Comparison of ENCODE assay signal across 9 mouse cellular contexts in genomic region chr11:106679874-106680273, GRCm38 (mm10).
DNase-seq lines count a peak whose midpoint lies in the region; ATAC-seq and TF ChIP-seq lines count a peak whose summit lies in the region.
"Had no signal": no experiment of that assay in that cellular context is flagged by ENCODE, and none has a peak within 500 bp of the region (broad histone marks: within the 10 kb centered on the region; RNA-seq: fewer than 3 reads in every experiment).

No protein-coding gene starts in this region.

- H3K4me2 ChIP-seq in hindbrain, postnatal 0 days (ENCODE audit: low read depth, low read length) = no peak overlapping the region
- H3K4me2 ChIP-seq in embryonic facial prominence, embryonic 15.5 days (replicated peaks) = no peak overlapping the region
- H3K4me2 ChIP-seq: limb, embryonic 13.5 days had no signal

- peaks cover 14% of the 10 kb centered on the region for H3K4me1 ChIP-seq in hindbrain, postnatal 0 days (ENCODE audit: insufficient read depth, low read length)
- peaks cover 8% of the 10 kb centered on the region for H3K4me1 ChIP-seq in hindbrain, embryonic 10.5 days (replicated peaks)
- peaks cover 17% of the 10 kb centered on the region for H3K4me1 ChIP-seq in embryonic facial prominence, embryonic 15.5 days

- no peak overlapping the region for H3K27ac ChIP-seq in hindbrain, postnatal 0 days
- no peak overlapping the region for H3K27ac ChIP-seq in hindbrain, embryonic 10.5 days
- H3K27ac ChIP-seq in embryonic facial prominence, embryonic 15.5 days (replicated peaks) = 0 out of 2 replicates have a peak overlapping the region, but pooled peaks have one; percentile 0
- H3K27ac ChIP-seq: limb, embryonic 13.5 days had no signal

- no peaks in the 10 kb centered on the region for H3K36me3 ChIP-seq in hindbrain, postnatal 0 days (ENCODE audit: insufficient read depth, low read length)
- H3K36me3 ChIP-seq in hindbrain, embryonic 10.5 days = no peaks in the 10 kb centered on the region
- H3K36me3 ChIP-seq in embryonic facial prominence, embryonic 15.5 days = no peaks in the 10 kb centered on the region
- H3K36me3 ChIP-seq: limb, embryonic 13.5 days had no signal

- TF ChIP-seq CTCF in hindbrain, postnatal 0 days (IDR thresholded peaks at IDR 0.05; ENCODE audit: low read depth) = peak; percentile 39; the same call in 1 of the 2 replicates

- no peak overlapping the region for H3K4me3 ChIP-seq in hindbrain, postnatal 0 days (ENCODE audit: low read length)
- no peak overlapping the region for H3K4me3 ChIP-seq in hindbrain, embryonic 10.5 days
- no peak overlapping the region for H3K4me3 ChIP-seq in embryonic facial prominence, embryonic 15.5 days (replicated peaks)
- H3K4me3 ChIP-seq: limb, embryonic 13.5 days had no signal

- intact Hi-C loops in left cerebral cortex, postnatal 25 days (cut with DNase I) = no loop called here

- H3K9ac ChIP-seq in hindbrain, postnatal 0 days (replicated peaks; ENCODE audit: low read length) = no peak overlapping the region
- H3K9ac ChIP-seq in embryonic facial prominence, embryonic 15.5 days = no peak overlapping the region
- H3K9ac ChIP-seq: limb, embryonic 13.5 days had no signal

- no peaks in the 10 kb centered on the region for H3K9me3 ChIP-seq in hindbrain, postnatal 0 days (ENCODE audit: low read length)
- no peaks in the 10 kb centered on the region for H3K9me3 ChIP-seq in hindbrain, embryonic 10.5 days
- no peaks in the 10 kb centered on the region for H3K9me3 ChIP-seq in embryonic facial prominence, embryonic 15.5 days (replicated peaks)
- H3K9me3 ChIP-seq: limb, embryonic 13.5 days had no signal

- ATAC-seq in hindbrain, postnatal 0 days = no peak
- ATAC-seq in embryonic facial prominence, embryonic 15.5 days (ENCODE audit: insufficient number of reproducible peaks, low FRiP score, low TSS enrichment, low read depth) = no peak

- DNase-seq in hindbrain, postnatal 0 days (ENCODE audit: low spot score) = peak; percentile 21
- DNase-seq in hindbrain, embryonic 10.5 days (ENCODE audit: low spot score) = no peak
- DNase-seq in thymus, postnatal 14 days = peak; percentile 42
- DNase-seq in thymus, postnatal 0 days (ENCODE audit: low spot score) = no peak
- peak; percentile 40 for DNase-seq in testis, postnatal 14 days (ENCODE audit: low spot score)
- no peak for DNase-seq in left cerebral cortex, postnatal 25 days (ENCODE audit: low spot score in 2 of 2)
- DNase-seq: thymus, adult 18-20 months had no signal

- no peaks in the 10 kb centered on the region for H3K27me3 ChIP-seq in hindbrain, postnatal 0 days (ENCODE audit: insufficient read depth, low read length)
- H3K27me3 ChIP-seq in hindbrain, embryonic 10.5 days (ENCODE audit: insufficient read depth, poor library complexity, severe bottlenecking) = 0 out of 2 replicates have a peak, but pooled peaks cover 3% of the 10 kb centered on the region
- no peaks in the 10 kb centered on the region for H3K27me3 ChIP-seq in embryonic facial prominence, embryonic 15.5 days
- H3K27me3 ChIP-seq: limb, embryonic 13.5 days had no signal

- 54% methylated on average over 6 of the region's 6 CpGs for WGBS in hindbrain, postnatal 0 days
- WGBS in hindbrain, embryonic 10.5 days = 60% methylated on average over 6 of the region's 6 CpGs
- 43% methylated on average over 6 of the region's 6 CpGs for WGBS in embryonic facial prominence, embryonic 15.5 days

Comparison
In these comparisons a context has a peak if more than half of its experiments do, and no peak if none do; other contexts are left out.
1. DNase-seq: peak in hindbrain, postnatal 0 days (single experiment), thymus, postnatal 14 days (single experiment) and testis, postnatal 14 days (single experiment); none in hindbrain, embryonic 10.5 days (single experiment), thymus, postnatal 0 days (single experiment) and left cerebral cortex, postnatal 25 days (0 of 2).